12 mouse cellular contexts compared by ENCODE assay signal in genomic region chr5:127353002-127353401, GRCm38 (mm10).
DNase-seq lines count a peak whose midpoint lies in the region; ATAC-seq lines count a peak whose summit lies in the region.
"Had no signal": no experiment of that assay in that cellular context is flagged by ENCODE, and none has a peak within 500 bp of the region (broad histone marks: within the 10 kb centered on the region; RNA-seq: fewer than 3 reads in every experiment).

No protein-coding gene starts in this region.

- no peaks in the 10 kb centered on the region for H3K4me1 ChIP-seq in kidney, embryonic 14.5 days (ENCODE audit: control insufficient read depth, insufficient read depth, low read length)
- H3K4me1 ChIP-seq: megakaryocyte, embryonic 14.5 days had no signal

- peak; percentile 38 for DNase-seq in adrenal gland, postnatal 10 days
- DNase-seq in adrenal gland, adult 2 months, result no peak
- peak; percentile 7 for DNase-seq in kidney, adult 9 months
- peak; percentile 35 for DNase-seq in right cerebral cortex, postnatal 4 days
- DNase-seq in right cerebral cortex, adult 2 months (ENCODE audit: low spot score in 2 of 2), result no peak
- no peak for DNase-seq in natural killer cell, adult 2 months (ENCODE audit: low spot score in 2 of 2)
- DNase-seq in urinary bladder, postnatal 36 days (ENCODE audit: low spot score in 2 of 2), result no peak
- DNase-seq: gastrocnemius, postnatal 25 days; thymus, postnatal 25 days had no signal

- no peaks in the 10 kb centered on the region for H3K27me3 ChIP-seq in kidney, embryonic 14.5 days (ENCODE audit: control insufficient read depth, insufficient read depth, low read length)
- H3K27me3 ChIP-seq: limb, embryonic 13.5 days; megakaryocyte, embryonic 14.5 days had no signal

- H3K9ac ChIP-seq in kidney, embryonic 14.5 days (ENCODE audit: low read depth, low read length), result no peak overlapping the region
- H3K9ac ChIP-seq: limb, embryonic 13.5 days had no signal

- ATAC-seq in kidney, embryonic 14.5 days (ENCODE audit: low FRiP score, low TSS enrichment), result no peak

- WGBS in kidney, embryonic 14.5 days, result 80% methylated on average over 2 of the region's 2 CpGs

- H3K27ac ChIP-seq in kidney, embryonic 14.5 days (ENCODE audit: low read depth, low read length), result no peak overlapping the region
- H3K27ac ChIP-seq: limb, embryonic 13.5 days had no signal

- H3K9me3 ChIP-seq in kidney, embryonic 14.5 days (ENCODE audit: control insufficient read depth, low read length), result no peaks in the 10 kb centered on the region
- H3K9me3 ChIP-seq: limb, embryonic 13.5 days had no signal

- no peak overlapping the region for H3K4me2 ChIP-seq in kidney, embryonic 14.5 days (replicated peaks; ENCODE audit: low read depth, low read length)
- H3K4me2 ChIP-seq: limb, embryonic 13.5 days had no signal

- no peaks in the 10 kb centered on the region for H3K36me3 ChIP-seq in kidney, embryonic 14.5 days (ENCODE audit: control insufficient read depth, insufficient read depth, low read length)
- H3K36me3 ChIP-seq: limb, embryonic 13.5 days had no signal

- no peak overlapping the region for H3K4me3 ChIP-seq in kidney, embryonic 14.5 days (ENCODE audit: low read length)
- H3K4me3 ChIP-seq: limb, embryonic 13.5 days had no signal

Comparison
In these comparisons a context has a peak if more than half of its experiments do, and no peak if none do; other contexts are left out.
1. DNase-seq: peak in adrenal gland, postnatal 10 days (single experiment), kidney, adult 9 months (single experiment) and right cerebral cortex, postnatal 4 days (single experiment); none in adrenal gland, adult 2 months (single experiment), right cerebral cortex, adult 2 months (0 of 2), natural killer cell, adult 2 months (0 of 2) and urinary bladder, postnatal 36 days (0 of 2).